Mouse (Mus musculus): ENCODE measurements around the gene Smurf1. TPM values are rescaled to one million over a fixed set of nuclear protein-coding genes. Genes with fewer than 3 reads are reported as not detected.

Gene Smurf1
- polyA plus RNA-seq, 1 experiment = 19.7 TPM

DNA sequence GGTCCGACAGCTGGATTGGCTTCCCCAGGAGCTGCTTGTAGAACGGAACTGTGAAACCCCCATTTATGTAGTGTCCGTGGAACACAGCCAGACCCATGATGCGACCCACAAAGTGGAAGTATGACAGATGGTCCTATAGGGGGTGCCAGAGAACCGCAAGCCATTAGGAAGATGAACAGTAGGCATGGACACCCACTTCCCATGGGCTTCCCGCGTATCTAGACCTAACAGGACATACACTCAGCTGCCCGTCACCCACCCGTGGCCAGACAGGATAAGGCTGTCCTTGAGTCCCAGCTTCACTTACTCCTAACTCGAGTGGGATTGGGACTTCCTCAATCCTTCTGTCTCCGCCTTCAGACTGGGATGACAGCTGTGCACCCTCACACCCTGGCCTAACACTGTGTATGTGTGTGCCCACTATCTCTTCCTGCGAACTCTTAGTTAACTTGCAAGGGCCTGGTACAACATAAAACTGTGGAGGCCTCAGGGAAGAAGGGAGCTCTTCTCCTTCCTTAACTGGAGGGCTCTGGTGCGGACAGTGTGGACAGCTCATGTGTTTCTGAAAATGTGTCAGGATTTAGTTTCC lies 80.9 kb downstream of the Smurf1 start:
- Histone ChIP-seq H3K9me3 (replicated peaks; ENCODE audit: control insufficient read depth, insufficient read depth, low read length, poor library complexity, severe bottlenecking) (0 out of 2 replicates have a peak, but pooled peaks cover 4% of the 10 kb centered on the region), H3K27me3 (ENCODE audit: control insufficient read depth, insufficient read depth, low read length, poor library complexity, severe bottlenecking) (no peaks in the 10 kb centered on the region), H3K36me3 (ENCODE audit: control insufficient read depth, insufficient read depth, low read length, poor library complexity, severe bottlenecking) (peaks cover 2% of the 10 kb centered on the region; the same call in 1 of the 2 replicates), H3K9ac (ENCODE audit: low read depth, poor library complexity, severe bottlenecking) (no peak overlapping the region), H3K27ac (ENCODE audit: insufficient read depth, low read length) (no peak overlapping the region), H3K4me3 (ENCODE audit: low read depth, low read length) (no peak overlapping the region), H3K4me1 (ENCODE audit: control insufficient read depth, insufficient read depth, low read length) (no peaks in the 10 kb centered on the region)
- TF ChIP-seq POLR2A (IDR thresholded peaks at IDR 0.05; ENCODE audit: insufficient read depth, low read length) = no peak
- TF ChIP-seq CTCF (IDR thresholded peaks at IDR 0.05; ENCODE audit: low read depth, low read length) = peak; percentile 40

DNA sequence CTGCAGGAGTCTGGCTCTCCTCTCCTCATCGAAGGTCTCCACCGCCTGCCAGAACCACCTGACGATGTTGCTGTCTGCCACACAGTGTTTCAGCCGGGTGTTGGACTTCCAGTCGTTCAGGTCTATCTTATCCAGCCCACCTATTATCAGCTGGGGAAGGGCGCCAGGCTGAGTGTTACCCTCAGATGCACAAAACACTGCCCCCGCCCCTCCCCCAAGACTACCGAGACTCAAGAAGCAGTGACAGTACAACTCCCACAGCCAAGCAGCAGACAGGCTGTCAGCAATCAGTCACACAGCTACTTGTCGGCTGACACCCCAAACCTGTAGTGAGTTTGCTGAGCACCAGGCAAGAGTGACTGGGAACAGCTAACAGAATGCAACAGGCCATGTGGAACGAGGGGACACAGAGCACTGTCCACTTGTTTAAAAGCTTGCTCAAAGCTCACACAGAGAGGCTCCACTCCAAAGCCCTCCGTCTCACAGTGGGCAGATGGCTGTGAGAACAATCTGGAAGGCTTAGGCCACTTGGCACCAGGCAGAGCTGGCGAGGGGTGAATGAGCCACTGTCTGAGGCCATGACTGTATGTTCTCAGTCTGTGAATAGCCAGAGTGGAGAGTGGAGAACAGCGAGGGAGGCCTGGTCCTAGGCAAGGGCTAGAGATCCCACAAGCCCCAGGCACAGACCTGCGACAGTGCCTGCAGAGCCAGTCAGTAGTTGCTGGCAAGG lies 83.8 kb downstream of the Smurf1 start:
- H3K36me3 ChIP-seq (ENCODE audit: control insufficient read depth, insufficient read depth, low read length, poor library complexity, severe bottlenecking) = no peaks in the 10 kb centered on the region
- H3K4me3 ChIP-seq (ENCODE audit: low read depth, low read length) = no peak overlapping the region
- H3K9ac ChIP-seq (ENCODE audit: low read depth, poor library complexity, severe bottlenecking) = no peak overlapping the region
- no peak overlapping the region for H3K27ac ChIP-seq (ENCODE audit: insufficient read depth, low read length)
- H3K9me3 ChIP-seq (replicated peaks; ENCODE audit: control insufficient read depth, insufficient read depth, low read length, poor library complexity, severe bottlenecking) = 0 out of 2 replicates have a peak, but pooled peaks cover 4% of the 10 kb centered on the region
- TF ChIP-seq CTCF (IDR thresholded peaks at IDR 0.05; ENCODE audit: low read depth, low read length) (no peak), POLR2A (IDR thresholded peaks at IDR 0.05; ENCODE audit: insufficient read depth, low read length) (no peak)
- no peaks in the 10 kb centered on the region for H3K27me3 ChIP-seq (ENCODE audit: control insufficient read depth, insufficient read depth, low read length, poor library complexity, severe bottlenecking)
- peaks cover 1% of the 10 kb centered on the region for H3K4me1 ChIP-seq (ENCODE audit: control insufficient read depth, insufficient read depth, low read length)

DNA sequence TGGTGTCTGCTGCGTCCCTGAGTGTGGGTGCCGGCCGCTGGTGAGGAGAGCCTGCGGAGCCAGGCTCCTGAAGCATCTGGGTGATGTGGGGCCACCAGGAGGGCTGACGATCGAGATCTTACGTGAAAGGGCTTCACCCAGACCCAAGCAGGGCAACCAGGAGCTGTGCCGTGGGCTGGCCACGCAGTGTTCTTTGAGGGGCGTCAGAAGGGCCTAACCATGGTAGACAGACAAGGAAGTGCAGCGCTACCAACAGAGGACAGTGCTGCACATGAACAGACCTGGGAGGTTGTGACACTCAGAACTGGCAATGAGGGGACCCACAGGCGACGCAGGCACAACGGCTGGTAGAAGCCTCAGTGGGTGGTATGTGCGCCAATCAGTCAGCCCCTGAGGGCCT lies 88.6 kb downstream of the Smurf1 start:
- Histone ChIP-seq H3K4me1 (ENCODE audit: control insufficient read depth, insufficient read depth, low read length) (peaks cover 1% of the 10 kb centered on the region), H3K36me3 (ENCODE audit: control insufficient read depth, insufficient read depth, low read length, poor library complexity, severe bottlenecking) (no peaks in the 10 kb centered on the region), H3K9me3 (replicated peaks; ENCODE audit: control insufficient read depth, insufficient read depth, low read length, poor library complexity, severe bottlenecking) (0 out of 2 replicates have a peak, but pooled peaks cover 4% of the 10 kb centered on the region), H3K4me3 (ENCODE audit: low read depth, low read length) (no peak overlapping the region), H3K9ac (ENCODE audit: low read depth, poor library complexity, severe bottlenecking) (no peak overlapping the region), H3K27ac (ENCODE audit: insufficient read depth, low read length) (no peak overlapping the region), H3K27me3 (ENCODE audit: control insufficient read depth, insufficient read depth, low read length, poor library complexity, severe bottlenecking) (no peaks in the 10 kb centered on the region)
- no peak for TF ChIP-seq EP300 (IDR thresholded peaks at IDR 0.05; ENCODE audit: insufficient read depth, low read depth, low read length)
- TF ChIP-seq CTCF (IDR thresholded peaks at IDR 0.05; ENCODE audit: low read depth, low read length) = no peak
- no peak for TF ChIP-seq POLR2A (IDR thresholded peaks at IDR 0.05; ENCODE audit: insufficient read depth, low read length)

DNA sequence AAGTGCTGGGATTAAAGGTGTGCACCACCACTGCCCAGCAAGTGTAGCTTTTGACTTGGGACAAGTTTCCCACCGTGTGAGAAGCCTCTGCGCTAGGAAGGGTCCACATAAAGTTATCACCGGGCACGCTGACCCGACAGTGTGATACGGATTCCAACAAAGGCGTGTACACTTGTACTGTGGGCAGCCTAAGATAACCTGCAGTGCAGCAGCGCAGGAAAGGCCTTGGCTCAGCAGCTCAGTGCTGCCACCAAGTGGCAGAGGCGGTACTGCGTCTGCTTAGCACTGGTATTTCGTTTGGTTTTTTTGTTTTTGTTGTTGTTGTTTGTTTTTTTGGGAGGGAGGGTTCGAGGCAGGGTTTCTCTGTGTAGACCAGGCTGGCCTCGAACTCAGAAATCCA lies 89.8 kb downstream of the Smurf1 start:
- no peak overlapping the region for H3K4me3 ChIP-seq (ENCODE audit: low read depth, low read length)
- peak; percentile 97 for TF ChIP-seq CTCF (IDR thresholded peaks at IDR 0.05; ENCODE audit: low read depth, low read length)
- no peak for TF ChIP-seq POLR2A (IDR thresholded peaks at IDR 0.05; ENCODE audit: insufficient read depth, low read length)
- no peak for TF ChIP-seq EP300 (IDR thresholded peaks at IDR 0.05; ENCODE audit: insufficient read depth, low read depth, low read length)
- no peaks in the 10 kb centered on the region for H3K27me3 ChIP-seq (ENCODE audit: control insufficient read depth, insufficient read depth, low read length, poor library complexity, severe bottlenecking)
- H3K27ac ChIP-seq (ENCODE audit: insufficient read depth, low read length) = no peak overlapping the region
- no peaks in the 10 kb centered on the region for H3K36me3 ChIP-seq (ENCODE audit: control insufficient read depth, insufficient read depth, low read length, poor library complexity, severe bottlenecking)
- H3K9ac ChIP-seq (ENCODE audit: low read depth, poor library complexity, severe bottlenecking) = no peak overlapping the region
- H3K9me3 ChIP-seq (replicated peaks; ENCODE audit: control insufficient read depth, insufficient read depth, low read length, poor library complexity, severe bottlenecking) = 0 out of 2 replicates have a peak, but pooled peaks cover 4% of the 10 kb centered on the region
- H3K4me1 ChIP-seq (ENCODE audit: control insufficient read depth, insufficient read depth, low read length) = peaks cover 1% of the 10 kb centered on the region

DNA sequence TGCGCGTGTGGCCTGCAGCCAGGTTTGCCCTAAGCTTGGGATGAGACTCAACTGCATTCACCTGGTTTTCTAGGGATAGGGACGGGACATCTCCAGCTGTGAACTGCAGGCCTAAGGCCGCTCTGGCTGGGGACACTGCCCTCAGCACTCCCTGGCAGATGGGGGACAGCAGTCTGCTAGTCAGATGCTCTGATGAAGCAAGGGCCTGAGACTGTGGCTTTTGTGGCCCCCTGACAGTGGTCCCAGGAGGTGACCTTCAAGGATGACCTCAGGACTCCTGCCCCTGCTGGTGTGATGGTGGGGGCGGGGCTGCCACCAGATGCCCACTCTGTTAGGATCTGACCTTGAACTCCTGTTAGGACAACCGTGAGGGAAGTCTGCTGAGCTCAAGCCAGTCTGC lies 90.4 kb downstream of the Smurf1 start:
- peaks cover 1% of the 10 kb centered on the region for H3K4me1 ChIP-seq (ENCODE audit: control insufficient read depth, insufficient read depth, low read length)
- no peak overlapping the region for H3K27ac ChIP-seq (ENCODE audit: insufficient read depth, low read length)
- H3K36me3 ChIP-seq (ENCODE audit: control insufficient read depth, insufficient read depth, low read length, poor library complexity, severe bottlenecking) = no peaks in the 10 kb centered on the region
- H3K4me3 ChIP-seq (ENCODE audit: low read depth, low read length) = no peak overlapping the region
- no peaks in the 10 kb centered on the region for H3K27me3 ChIP-seq (ENCODE audit: control insufficient read depth, insufficient read depth, low read length, poor library complexity, severe bottlenecking)
- TF ChIP-seq EP300 (IDR thresholded peaks at IDR 0.05; ENCODE audit: insufficient read depth, low read depth, low read length) (no peak), POLR2A (IDR thresholded peaks at IDR 0.05; ENCODE audit: insufficient read depth, low read length) (no peak), CTCF (IDR thresholded peaks at IDR 0.05; ENCODE audit: low read depth, low read length) (no peak)
- H3K9me3 ChIP-seq (replicated peaks; ENCODE audit: control insufficient read depth, insufficient read depth, low read length, poor library complexity, severe bottlenecking) = 0 out of 2 replicates have a peak, but pooled peaks cover 4% of the 10 kb centered on the region
- H3K9ac ChIP-seq (ENCODE audit: low read depth, poor library complexity, severe bottlenecking) = no peak overlapping the region

DNA sequence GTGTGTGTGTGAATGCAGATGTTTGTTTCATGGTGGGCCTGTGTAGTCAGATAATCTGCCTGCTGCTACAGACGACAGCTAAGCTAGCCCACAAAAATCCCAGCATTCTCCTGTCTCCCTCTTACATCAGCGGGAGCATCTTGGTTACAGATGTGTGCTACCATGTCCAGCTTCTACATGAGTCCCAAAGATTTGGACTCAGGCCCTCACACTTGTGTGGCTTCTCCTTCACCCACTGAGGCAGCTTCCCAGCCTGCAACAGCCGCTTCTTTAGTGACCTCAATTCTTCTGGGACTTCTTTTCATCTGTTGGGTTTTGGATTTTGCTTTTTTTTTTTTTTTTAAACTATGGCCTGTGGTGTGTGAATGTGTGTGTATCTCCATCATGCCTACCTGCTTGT lies 92.8 kb downstream of the Smurf1 start:
- Histone ChIP-seq H3K27me3 (ENCODE audit: control insufficient read depth, insufficient read depth, low read length, poor library complexity, severe bottlenecking) (no peaks in the 10 kb centered on the region), H3K9me3 (replicated peaks; ENCODE audit: control insufficient read depth, insufficient read depth, low read length, poor library complexity, severe bottlenecking) (no peaks in the 10 kb centered on the region), H3K27ac (ENCODE audit: insufficient read depth, low read length) (no peak overlapping the region), H3K36me3 (ENCODE audit: control insufficient read depth, insufficient read depth, low read length, poor library complexity, severe bottlenecking) (no peaks in the 10 kb centered on the region), H3K9ac (ENCODE audit: low read depth, poor library complexity, severe bottlenecking) (no peak overlapping the region), H3K4me3 (ENCODE audit: low read depth, low read length) (no peak overlapping the region), H3K4me1 (ENCODE audit: control insufficient read depth, insufficient read depth, low read length) (peaks cover 3% of the 10 kb centered on the region)
- TF ChIP-seq EP300 (IDR thresholded peaks at IDR 0.05; ENCODE audit: insufficient read depth, low read depth, low read length) = no peak
- no peak for TF ChIP-seq POLR2A (IDR thresholded peaks at IDR 0.05; ENCODE audit: insufficient read depth, low read length)

Data from ES-Bruce4 (cell line).